In genomic region chr9:48822586-48823318, GRCm38 (mm10) we compare ENCODE assay signal across 11 mouse cellular contexts. TPM values are rescaled to one million over a fixed set of nuclear protein-coding genes. Genes with fewer than 3 reads are reported as not detected.
DNase-seq lines count a peak whose midpoint lies in the region; ATAC-seq lines count a peak whose summit lies in the region.
"Had no signal": no experiment of that assay in that cellular context is flagged by ENCODE, and none has a peak within 500 bp of the region (broad histone marks: within the 10 kb centered on the region; RNA-seq: fewer than 3 reads in every experiment).

No protein-coding gene starts in this region.

- H3K9ac ChIP-seq in midbrain, embryonic 12.5 days (replicated peaks): no peak overlapping the region; the same call in 1 of the 2 replicates
- H3K9ac ChIP-seq in midbrain, embryonic 15.5 days: no peak overlapping the region
- H3K9ac ChIP-seq: liver, embryonic 13.5 days had no signal

- no peaks in the 10 kb centered on the region for H3K27me3 ChIP-seq in midbrain, embryonic 12.5 days
- no peaks in the 10 kb centered on the region for H3K27me3 ChIP-seq in midbrain, embryonic 15.5 days (replicated peaks)
- peaks cover 29% of the 10 kb centered on the region for H3K27me3 ChIP-seq in limb, embryonic 10.5 days (ENCODE audit: low read depth, poor library complexity, severe bottlenecking)

- no peak overlapping the region for H3K27ac ChIP-seq in midbrain, embryonic 12.5 days (replicated peaks)
- H3K27ac ChIP-seq in midbrain, embryonic 15.5 days: no peak overlapping the region
- peak overlapping the region; percentile 84 for H3K27ac ChIP-seq in limb, embryonic 10.5 days
- H3K27ac ChIP-seq: liver, embryonic 13.5 days had no signal

- H3K9me3 ChIP-seq in midbrain, embryonic 12.5 days: no peaks in the 10 kb centered on the region
- H3K9me3 ChIP-seq in midbrain, embryonic 15.5 days: no peaks in the 10 kb centered on the region
- H3K9me3 ChIP-seq in limb, embryonic 10.5 days (replicated peaks): no peaks in the 10 kb centered on the region
- H3K9me3 ChIP-seq: liver, embryonic 13.5 days had no signal

- no peak overlapping the region for H3K4me3 ChIP-seq in midbrain, embryonic 12.5 days
- no peak overlapping the region for H3K4me3 ChIP-seq in midbrain, embryonic 15.5 days
- peak overlapping the region; percentile 31 for H3K4me3 ChIP-seq in limb, embryonic 10.5 days
- H3K4me3 ChIP-seq: erythroblast, embryonic 14.5 days; liver, embryonic 13.5 days had no signal

- H3K36me3 ChIP-seq in midbrain, embryonic 12.5 days: no peaks in the 10 kb centered on the region
- H3K36me3 ChIP-seq in midbrain, embryonic 15.5 days (replicated peaks): no peaks in the 10 kb centered on the region
- peaks cover 13% of the 10 kb centered on the region for H3K36me3 ChIP-seq in limb, embryonic 10.5 days
- H3K36me3 ChIP-seq: liver, embryonic 13.5 days had no signal

- peak; percentile 45 to 56 for DNase-seq in gastrocnemius, adult 8-10 months (ENCODE audit: low spot score in 2 of 2)
- DNase-seq in gastrocnemius, postnatal 4 days (ENCODE audit: low spot score in 2 of 2): no peak
- peak; percentile 89 for DNase-seq in limb, embryonic 10.5 days (ENCODE audit: low spot score)
- DNase-seq in thymus, postnatal 25 days: no peak
- no peak for DNase-seq in frontal cortex, postnatal 14 days (ENCODE audit: low spot score in 2 of 2)
- DNase-seq: liver, embryonic 13.5 days; right cerebral cortex, postnatal 14 days had no signal

- 20% methylated on average over 18 of the region's 18 CpGs for WGBS in midbrain, embryonic 12.5 days
- WGBS in midbrain, embryonic 15.5 days: 27% methylated on average over 18 of the region's 18 CpGs
- 10% methylated on average over 18 of the region's 18 CpGs for WGBS in limb, embryonic 10.5 days

- H3K4me2 ChIP-seq in midbrain, embryonic 12.5 days (replicated peaks): peak overlapping the region; percentile 28
- H3K4me2 ChIP-seq in midbrain, embryonic 15.5 days: no peak overlapping the region
- H3K4me2 ChIP-seq: liver, embryonic 13.5 days had no signal

- ATAC-seq in midbrain, embryonic 12.5 days (ENCODE audit: low FRiP score, low read depth): peak; percentile 60; the same call in 1 of the 2 replicates
- no peak for ATAC-seq in midbrain, embryonic 15.5 days (replicated peaks)
- no peak for ATAC-seq in monocyte, adult 5-6 weeks (replicated peaks; ENCODE audit: insufficient number of reproducible peaks, low FRiP score, low TSS enrichment, poor library complexity, severe bottlenecking)

- peaks cover 42% of the 10 kb centered on the region for H3K4me1 ChIP-seq in midbrain, embryonic 12.5 days
- H3K4me1 ChIP-seq in midbrain, embryonic 15.5 days: peaks cover 14% of the 10 kb centered on the region
- peaks cover 85% of the 10 kb centered on the region for H3K4me1 ChIP-seq in limb, embryonic 10.5 days

RNA-seq across cellular contexts. Expression of gene Zbtb16, which starts 13.3 kb away (rescaled TPM):
- 100 to 1,000 TPM; 106 to 199 (median 117) TPM for total RNA-seq in gastrocnemius, adult 8-10 months (2022)
- total RNA-seq in gastrocnemius, postnatal 4 days (2021): 10 to 100 TPM; 13.7 to 16.4 TPM
- polyA plus RNA-seq in midbrain, embryonic 12.5 days (2016; fragmentation: Nextera tagmentation; extraction: Ambion mirVana): 11.3 and 12.2 TPM in 2 replicates
- 7.9 and 8.0 TPM in 2 replicates for polyA plus RNA-seq in midbrain, embryonic 15.5 days (2015; fragmentation: Nextera tagmentation; extraction: Ambion mirVana)
- polyA plus RNA-seq in limb, embryonic 10.5 days (2016; fragmentation: Nextera tagmentation; extraction: Ambion mirVana): 19.7 and 29.3 TPM in 2 replicates
- 25.8 to 37.9 TPM (median 29.0 TPM) in 3 replicates for total RNA-seq in monocyte, adult 5-6 weeks (2017)

Comparison
In these comparisons a context has a peak if more than half of its experiments do, and no peak if none do; other contexts are left out.
1. DNase-seq: peak in gastrocnemius, adult 8-10 months (2 of 2) and limb, embryonic 10.5 days (single experiment); none in gastrocnemius, postnatal 4 days (0 of 2), thymus, postnatal 25 days (single experiment) and frontal cortex, postnatal 14 days (0 of 2).